Mouse (Mus musculus) ES-E14 (cell line): ENCODE results near the gene Olfr824.

Source experiments
- HCFC1 ChIP-seq: IDR thresholded peaks from 2 replicates; pipeline ENCODE4 v1.6.1; 2012; ENCODE audit warnings: low read length, inconsistent platforms, borderline replicate concordance; ENCODE audit not compliant: insufficient read depth
- MAFK ChIP-seq: IDR thresholded peaks from 2 replicates; pipeline ENCODE4 v1.6.1; 2014; ENCODE audit warnings: mild to moderate bottlenecking, low read depth, low read length, inconsistent platforms; ENCODE audit not compliant: insufficient read depth
- ZC3H11A ChIP-seq: IDR thresholded peaks from 2 replicates; pipeline ENCODE4 v1.6.1; 2012; ENCODE audit warnings: low read depth, mild to moderate bottlenecking, inconsistent platforms, low read length, borderline replicate concordance

DNA sequence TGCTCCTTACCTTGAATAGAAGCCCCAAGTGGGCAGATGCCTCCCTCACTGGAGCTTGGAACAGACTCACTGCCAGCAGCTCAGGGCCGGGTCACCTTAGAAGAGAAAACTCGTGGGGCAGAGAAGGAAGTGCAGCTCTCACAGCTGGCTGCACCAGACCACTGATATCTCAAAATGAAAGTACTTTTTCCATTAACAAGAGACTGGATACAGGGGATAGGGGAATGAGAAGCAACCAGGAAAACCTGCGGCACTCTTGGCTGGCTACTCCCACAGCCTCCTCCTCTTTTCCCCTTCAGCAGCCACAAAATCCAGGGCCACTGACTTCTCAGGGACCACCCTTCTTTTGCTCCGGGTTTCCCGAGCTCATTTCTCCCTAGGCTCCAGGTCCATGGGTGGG is 14.3 kb upstream of the Olfr824 start:
- TF ChIP-seq ZC3H11A (no peak), HCFC1 (no peak), MAFK (no peak)
